Mouse (Mus musculus): ENCODE data around the gene Gstcd. TPM values are rescaled to one million over a fixed set of nuclear protein-coding genes. Genes with fewer than 3 reads are reported as not detected.
A peak's percentile ranks its signal among the peaks of the same experiment; 100 is the strongest.

Gene Gstcd
- polyA plus RNA-seq, 1 experiment from 2014 or later = 5.5 TPM

GRCm38 (mm10) chr3:132986188-132986587 is 105.6 kb downstream of the Gstcd start:
- WGBS = 77% methylated on average over 5 of the region's 5 CpGs
- no peak overlapping the region for H3K4me2 ChIP-seq (ENCODE audit: low read depth, low read length)
- H3K27me3 ChIP-seq (ENCODE audit: control insufficient read depth, insufficient read depth, low read length) = no peaks in the 10 kb centered on the region
- H3K4me1 ChIP-seq (ENCODE audit: control insufficient read depth, insufficient read depth, low read length) = 0 out of 2 replicates have a peak, but pooled peaks cover 2% of the 10 kb centered on the region
- no peak for ATAC-seq (ENCODE audit: insufficient read depth, low FRiP score)
- H3K9ac ChIP-seq (ENCODE audit: low read length) = no peak overlapping the region
- no peak overlapping the region for H3K4me3 ChIP-seq (replicated peaks; ENCODE audit: low read length)
- H3K9me3 ChIP-seq (replicated peaks; ENCODE audit: control insufficient read depth, low read length) = no peaks in the 10 kb centered on the region
- no peak overlapping the region for H3K27ac ChIP-seq (ENCODE audit: low read length)
- no peaks in the 10 kb centered on the region for H3K36me3 ChIP-seq (ENCODE audit: control insufficient read depth, insufficient read depth, low read length)

GRCm38 (mm10) chr3:132983845-132984485 is 107.9 kb downstream of the Gstcd start:
- no peaks in the 10 kb centered on the region for H3K27me3 ChIP-seq (ENCODE audit: control insufficient read depth, insufficient read depth, low read length)
- H3K4me2 ChIP-seq (ENCODE audit: low read depth, low read length) = no peak overlapping the region
- WGBS = 20% methylated on average over 4 of the region's 4 CpGs
- ATAC-seq (ENCODE audit: insufficient read depth, low FRiP score) = peak; percentile 60; the same call in 1 of the 2 replicates
- H3K36me3 ChIP-seq (ENCODE audit: control insufficient read depth, insufficient read depth, low read length) = 0 out of 2 replicates have a peak, but pooled peaks cover under 1% of the 10 kb centered on the region
- H3K4me1 ChIP-seq (ENCODE audit: control insufficient read depth, insufficient read depth, low read length) = 0 out of 2 replicates have a peak, but pooled peaks cover 2% of the 10 kb centered on the region
- H3K4me3 ChIP-seq (replicated peaks; ENCODE audit: low read length) = no peak overlapping the region
- H3K9me3 ChIP-seq (replicated peaks; ENCODE audit: control insufficient read depth, low read length) = no peaks in the 10 kb centered on the region
- peak overlapping the region; percentile 8 for H3K27ac ChIP-seq (ENCODE audit: low read length)
- H3K9ac ChIP-seq (ENCODE audit: low read length) = no peak overlapping the region

- ATAC-seq (ENCODE audit: insufficient read depth, low FRiP score) = no peak
- 93% methylated on average over 2 of the region's 2 CpGs for WGBS
- Histone ChIP-seq H3K4me2 (ENCODE audit: low read depth, low read length) (no peak overlapping the region), H3K27me3 (ENCODE audit: control insufficient read depth, insufficient read depth, low read length) (no peaks in the 10 kb centered on the region), H3K9ac (ENCODE audit: low read length) (no peak overlapping the region), H3K4me3 (replicated peaks; ENCODE audit: low read length) (no peak overlapping the region), H3K27ac (ENCODE audit: low read length) (no peak overlapping the region), H3K36me3 (ENCODE audit: control insufficient read depth, insufficient read depth, low read length) (peaks cover 4% of the 10 kb centered on the region; the same call in 1 of the 2 replicates), H3K4me1 (ENCODE audit: control insufficient read depth, insufficient read depth, low read length) (0 out of 2 replicates have a peak, but pooled peaks cover 2% of the 10 kb centered on the region), H3K9me3 (replicated peaks; ENCODE audit: control insufficient read depth, low read length) (no peaks in the 10 kb centered on the region)
Observed at GRCm38 (mm10) chr3:132981968-132982367, 109.9 kb downstream of the Gstcd start.

- 0 out of 2 replicates have a peak, but pooled peaks cover 2% of the 10 kb centered on the region for H3K4me1 ChIP-seq (ENCODE audit: control insufficient read depth, insufficient read depth, low read length)
- no peak overlapping the region for H3K9ac ChIP-seq (ENCODE audit: low read length)
- H3K27ac ChIP-seq (ENCODE audit: low read length) = no peak overlapping the region
- H3K27me3 ChIP-seq (ENCODE audit: control insufficient read depth, insufficient read depth, low read length) = no peaks in the 10 kb centered on the region
- WGBS = 92% methylated on average over 12 of the region's 12 CpGs
- no peak overlapping the region for H3K4me3 ChIP-seq (replicated peaks; ENCODE audit: low read length)
- no peak for ATAC-seq (ENCODE audit: insufficient read depth, low FRiP score)
- no peak overlapping the region for H3K4me2 ChIP-seq (ENCODE audit: low read depth, low read length)
- peaks cover 4% of the 10 kb centered on the region; the same call in 1 of the 2 replicates for H3K36me3 ChIP-seq (ENCODE audit: control insufficient read depth, insufficient read depth, low read length)
- no peaks in the 10 kb centered on the region for H3K9me3 ChIP-seq (replicated peaks; ENCODE audit: control insufficient read depth, low read length)
Observed at GRCm38 (mm10) chr3:132979781-132980461, 111.9 kb downstream of the Gstcd start.

- H3K4me1 ChIP-seq (ENCODE audit: control insufficient read depth, insufficient read depth, low read length) = peaks cover 7% of the 10 kb centered on the region; the same call in 1 of the 2 replicates
- H3K9ac ChIP-seq (ENCODE audit: low read length) = no peak overlapping the region
- H3K27me3 ChIP-seq (ENCODE audit: control insufficient read depth, insufficient read depth, low read length) = no peaks in the 10 kb centered on the region
- H3K9me3 ChIP-seq (replicated peaks; ENCODE audit: control insufficient read depth, low read length) = no peaks in the 10 kb centered on the region
- no peaks in the 10 kb centered on the region for H3K36me3 ChIP-seq (ENCODE audit: control insufficient read depth, insufficient read depth, low read length)
- no peak overlapping the region for H3K4me3 ChIP-seq (replicated peaks; ENCODE audit: low read length)
- 71% methylated on average over 5 of the region's 5 CpGs for WGBS
- no peak overlapping the region for H3K4me2 ChIP-seq (ENCODE audit: low read depth, low read length)
- no peak for ATAC-seq (ENCODE audit: insufficient read depth, low FRiP score)
- H3K27ac ChIP-seq (ENCODE audit: low read length) = no peak overlapping the region
Observed at GRCm38 (mm10) chr3:132966255-132966654, 125.6 kb downstream of the Gstcd start.

DNA sequence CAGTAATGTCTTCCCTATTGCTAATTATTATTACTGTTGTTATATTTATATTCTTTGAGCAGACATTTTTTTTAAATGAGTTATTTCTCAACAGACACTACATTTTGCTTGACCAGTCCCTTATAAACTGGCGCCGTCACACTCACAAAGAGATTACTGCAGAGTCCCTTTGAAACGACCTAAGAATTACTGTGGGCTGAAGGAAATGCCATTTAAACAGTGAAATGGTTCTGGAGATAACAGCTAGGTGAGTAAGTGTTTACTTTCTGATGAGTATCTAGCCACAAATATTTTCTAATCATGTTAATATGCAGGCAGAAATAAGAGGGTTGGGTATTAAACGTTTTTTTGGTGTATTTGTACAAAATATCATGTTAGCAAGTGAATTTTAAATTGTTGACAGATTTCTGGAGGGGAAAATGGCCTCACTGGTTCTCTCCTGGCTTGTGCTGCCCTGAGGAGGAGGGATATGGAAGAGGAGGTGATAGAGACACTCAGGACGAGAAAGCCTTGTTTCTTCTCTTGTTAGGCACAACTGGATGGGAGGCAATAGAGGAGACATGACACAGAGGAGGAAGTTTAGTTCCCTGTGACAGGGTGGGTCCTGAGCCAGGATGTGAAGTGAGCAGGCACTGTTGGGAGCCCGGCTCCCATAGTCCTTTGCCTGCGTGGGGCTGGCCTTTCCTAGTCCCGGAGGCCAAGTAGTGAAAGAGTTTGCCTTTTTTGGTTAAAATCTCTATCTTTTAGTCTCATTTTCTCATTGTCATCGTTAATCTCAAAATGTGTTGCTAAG is 126.9 kb downstream of the Gstcd start:
- Histone ChIP-seq H3K9ac (ENCODE audit: low read length) (no peak overlapping the region), H3K27me3 (ENCODE audit: control insufficient read depth, insufficient read depth, low read length) (no peaks in the 10 kb centered on the region), H3K27ac (ENCODE audit: low read length) (0 out of 2 replicates have a peak overlapping the region, but pooled peaks have one; percentile 23), H3K4me2 (ENCODE audit: low read depth, low read length) (no peak overlapping the region), H3K9me3 (replicated peaks; ENCODE audit: control insufficient read depth, low read length) (no peaks in the 10 kb centered on the region), H3K4me1 (ENCODE audit: control insufficient read depth, insufficient read depth, low read length) (peaks cover 7% of the 10 kb centered on the region; the same call in 1 of the 2 replicates), H3K36me3 (ENCODE audit: control insufficient read depth, insufficient read depth, low read length) (no peaks in the 10 kb centered on the region), H3K4me3 (replicated peaks; ENCODE audit: low read length) (no peak overlapping the region)
- WGBS = 51% methylated on average over 9 of the region's 9 CpGs
- ATAC-seq (ENCODE audit: insufficient read depth, low FRiP score) = peak; percentile 60; the same call in 1 of the 2 replicates

- Histone ChIP-seq H3K4me2 (ENCODE audit: low read depth, low read length) (no peak overlapping the region), H3K4me3 (replicated peaks; ENCODE audit: low read length) (no peak overlapping the region), H3K9ac (ENCODE audit: low read length) (no peak overlapping the region), H3K9me3 (replicated peaks; ENCODE audit: control insufficient read depth, low read length) (no peaks in the 10 kb centered on the region), H3K27ac (ENCODE audit: low read length) (no peak overlapping the region), H3K27me3 (ENCODE audit: control insufficient read depth, insufficient read depth, low read length) (no peaks in the 10 kb centered on the region), H3K4me1 (ENCODE audit: control insufficient read depth, insufficient read depth, low read length) (peaks cover 7% of the 10 kb centered on the region; the same call in 1 of the 2 replicates), H3K36me3 (ENCODE audit: control insufficient read depth, insufficient read depth, low read length) (no peaks in the 10 kb centered on the region)
- ATAC-seq (ENCODE audit: insufficient read depth, low FRiP score) = no peak
- 87% methylated on average over 7 of the region's 7 CpGs for WGBS
Observed at GRCm38 (mm10) chr3:132962631-132963361, 129.0 kb downstream of the Gstcd start.

GRCm38 (mm10) chr3:132950529-132950880 is 141.3 kb downstream of the Gstcd start:
- Histone ChIP-seq H3K4me1 (ENCODE audit: control insufficient read depth, insufficient read depth, low read length) (peaks cover 11% of the 10 kb centered on the region; the same call in 1 of the 2 replicates), H3K4me2 (ENCODE audit: low read depth, low read length) (peak overlapping the region; percentile 97), H3K27ac (ENCODE audit: low read length) (no peak overlapping the region), H3K4me3 (replicated peaks; ENCODE audit: low read length) (peak overlapping the region; percentile 65), H3K27me3 (ENCODE audit: control insufficient read depth, insufficient read depth, low read length) (no peaks in the 10 kb centered on the region), H3K36me3 (ENCODE audit: control insufficient read depth, insufficient read depth, low read length) (no peaks in the 10 kb centered on the region), H3K9me3 (replicated peaks; ENCODE audit: control insufficient read depth, low read length) (no peaks in the 10 kb centered on the region), H3K9ac (ENCODE audit: low read length) (peak overlapping the region; percentile 79)
- no peak for ATAC-seq (ENCODE audit: insufficient read depth, low FRiP score)
- WGBS = 11% methylated on average over 7 of the region's 7 CpGs

Data from stomach, embryonic 16.5 days (tissue).